Mouse (Mus musculus) megakaryocyte, embryonic 14.5 days (primary cell): ENCODE measurements at regions not wholly inside any gene's neighbourhood (a gene's known extent, or its start where the extent isn't known, plus 50 kb on each side); places are given as distances from the start of the nearest gene placed in this dataset.
"Not testable (repeated sequence)": the region's sequence is repeated elsewhere in the genome, so short reads cannot be mapped to it uniquely, and the experiment has no call there.

Experiments used
- H3K27me3 ChIP-seq: replicated peaks from 2 replicates; pipeline ENCODE3; 2012; ENCODE audit warnings: inconsistent platforms
- H3K36me3 ChIP-seq: replicated peaks from 2 replicates; pipeline ENCODE3; 2012; ENCODE audit warnings: low read length, inconsistent platforms, mixed read lengths
- H3K4me1 ChIP-seq: 2 replicates; pipeline ENCODE4 v1.6.1; 2012; ENCODE audit warnings: inconsistent platforms
- H3K4me3 ChIP-seq: replicated peaks from 2 replicates; pipeline ENCODE3; 2012; ENCODE audit warnings: moderate library complexity, mild to moderate bottlenecking, inconsistent platforms
- H3K9me3 ChIP-seq: 2 replicates; pipeline ENCODE4 v1.6.1; 2012; ENCODE audit warnings: inconsistent platforms
- FLI1 ChIP-seq: IDR thresholded peaks from 2 replicates; pipeline ENCODE4 v1.6.1; 2012; ENCODE audit warnings: low read length, inconsistent platforms, mixed read lengths
- GATA1 ChIP-seq: IDR thresholded peaks from 3 replicates; pipeline ENCODE4 v1.6.1; 2012; ENCODE audit warnings: mixed read lengths, low read length, inconsistent platforms, borderline replicate concordance

DNA sequence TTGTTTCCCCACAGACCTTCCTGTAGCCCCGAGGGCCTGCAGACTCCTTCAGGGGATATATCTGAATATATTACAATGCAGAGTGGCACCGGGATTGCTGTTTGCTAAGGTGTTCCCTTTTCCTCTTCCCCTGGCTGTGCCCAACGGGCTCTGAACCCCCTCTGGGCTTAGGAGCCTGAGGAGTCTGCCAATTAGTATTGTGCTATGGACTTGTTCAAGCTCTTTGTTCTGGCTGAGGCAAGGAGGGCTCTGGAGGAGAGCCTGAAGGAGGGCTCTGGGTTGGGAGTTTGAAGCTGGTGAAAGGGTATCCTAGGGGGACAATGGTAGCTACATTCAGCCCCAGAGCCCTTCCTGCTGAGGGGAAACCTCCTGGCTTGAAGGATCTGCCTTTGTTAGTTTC is 84.9 kb upstream of the Shb start:
- Histone ChIP-seq H3K36me3 (no peaks in the 10 kb centered on the region), H3K4me1 (no peaks in the 10 kb centered on the region), H3K9me3 (peaks cover 4% of the 10 kb centered on the region), H3K27me3 (peaks cover 31% of the 10 kb centered on the region), H3K4me3 (no peak overlapping the region)
- no peak for TF ChIP-seq GATA1
- TF ChIP-seq FLI1 = no peak

DNA sequence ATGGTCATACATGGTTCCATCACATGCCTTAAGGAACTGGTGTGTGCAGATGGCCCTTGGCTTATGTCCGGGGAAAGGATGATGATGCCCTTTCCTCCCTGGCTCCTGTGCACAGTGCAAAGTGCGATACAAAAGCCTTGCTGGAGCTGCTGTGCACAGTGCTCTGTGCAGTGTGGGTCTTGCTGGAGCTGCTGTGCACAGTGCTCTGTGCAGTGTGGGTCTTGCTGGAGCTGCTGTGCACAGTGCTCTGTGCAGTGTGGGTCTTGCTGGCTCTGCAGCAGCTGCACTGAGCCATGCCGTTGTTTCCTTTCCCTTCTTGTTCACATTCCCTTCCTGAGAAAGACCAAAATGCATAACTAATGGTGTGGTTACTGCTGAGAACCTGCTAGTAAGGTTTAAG is 81.2 kb upstream of the Shb start:
- H3K27me3 ChIP-seq = peaks cover 23% of the 10 kb centered on the region
- H3K9me3 ChIP-seq, H3K36me3 ChIP-seq, H3K4me1 ChIP-seq, H3K4me3 ChIP-seq: not testable (repeated sequence)

DNA sequence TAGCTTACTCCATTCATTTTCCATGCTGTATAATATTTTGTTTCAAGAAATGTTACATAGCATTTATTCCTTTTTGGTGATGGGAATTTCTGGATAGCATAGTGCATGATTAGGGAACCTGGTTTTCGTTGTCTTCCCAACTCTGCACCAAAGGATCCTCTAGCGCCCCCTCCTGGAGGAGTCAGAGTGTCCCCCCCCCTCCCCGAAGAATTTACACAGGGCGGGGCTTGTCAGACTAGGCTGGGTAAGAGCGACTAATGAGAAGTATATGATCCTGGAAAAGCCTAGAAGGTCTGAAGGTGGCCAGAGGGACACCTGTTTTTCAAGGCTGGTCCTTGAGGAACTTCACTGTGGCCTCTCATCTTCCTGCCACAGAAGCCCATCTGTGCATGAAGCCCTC is 79.9 kb upstream of the Shb start:
- H3K36me3 ChIP-seq = no peaks in the 10 kb centered on the region
- no peak overlapping the region for H3K4me3 ChIP-seq
- peaks cover 22% of the 10 kb centered on the region for H3K27me3 ChIP-seq
- peaks cover 4% of the 10 kb centered on the region for H3K9me3 ChIP-seq
- TF ChIP-seq GATA1 (no peak), FLI1 (no peak)
- H3K4me1 ChIP-seq = no peaks in the 10 kb centered on the region

DNA sequence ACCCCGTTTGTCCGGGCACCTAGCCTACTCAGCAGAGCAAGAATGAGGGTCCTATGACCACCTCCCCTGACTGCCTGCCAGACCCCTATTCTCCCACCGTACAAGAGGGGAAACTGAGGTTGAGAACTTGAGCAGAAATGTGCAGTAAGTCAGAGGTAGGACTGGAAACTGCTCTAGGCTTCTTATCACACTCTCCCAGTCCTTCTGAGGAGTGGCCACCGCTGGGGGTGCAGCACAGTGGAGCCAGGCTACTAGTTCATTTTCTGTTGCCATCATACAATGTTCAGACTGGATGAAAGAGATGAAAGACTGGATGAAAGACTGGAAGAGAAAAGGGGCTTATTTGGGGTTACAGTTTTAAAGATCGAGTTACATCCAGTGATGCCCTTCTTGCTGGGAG is 78.7 kb upstream of the Shb start:
- H3K4me3 ChIP-seq = no peak overlapping the region
- no peak for TF ChIP-seq GATA1
- TF ChIP-seq FLI1 = no peak
- H3K9me3 ChIP-seq = peaks cover 4% of the 10 kb centered on the region
- peaks cover 18% of the 10 kb centered on the region for H3K27me3 ChIP-seq
- no peaks in the 10 kb centered on the region for H3K4me1 ChIP-seq
- H3K36me3 ChIP-seq = no peaks in the 10 kb centered on the region

DNA sequence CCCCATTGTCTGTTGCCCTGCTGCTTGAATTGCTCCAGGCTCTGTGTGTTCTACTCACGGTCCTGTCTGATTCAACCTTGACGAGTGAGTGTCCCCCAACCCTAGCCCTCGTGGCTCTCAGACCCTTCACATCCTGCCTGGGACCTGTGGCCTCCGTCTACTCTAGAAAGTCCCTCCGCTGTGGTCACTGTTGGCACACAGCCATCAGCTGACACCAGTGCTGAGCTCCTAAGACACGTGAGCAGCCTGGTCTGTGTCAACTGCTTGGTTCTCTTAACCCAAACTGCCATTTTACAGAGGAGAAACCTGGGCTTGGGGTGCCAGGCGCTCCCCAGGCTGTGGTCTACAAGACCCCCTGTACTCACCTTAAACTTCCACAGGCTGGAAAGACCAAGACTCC is 74.3 kb upstream of the Shb start:
- H3K4me3 ChIP-seq = no peak overlapping the region

DNA sequence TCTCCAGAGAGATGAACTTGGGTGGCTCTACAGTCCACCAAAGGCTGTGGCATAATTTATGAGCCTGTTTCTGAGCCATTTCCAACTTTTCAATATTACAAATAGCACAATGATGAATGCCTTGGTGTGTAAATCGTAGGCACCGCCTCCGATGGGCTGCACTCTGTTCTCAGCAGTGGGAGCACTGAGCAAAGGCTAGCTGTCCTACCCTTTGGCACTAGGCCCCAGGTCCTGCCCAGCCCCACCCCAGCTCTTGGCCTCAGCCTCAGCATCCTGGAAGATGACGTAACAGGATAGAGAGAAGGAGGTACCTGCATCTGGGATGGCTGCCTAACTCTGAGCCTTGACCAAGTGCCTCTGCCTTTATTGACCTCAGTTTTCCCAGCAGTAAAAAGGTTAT is 73.4 kb upstream of the Shb start:
- H3K9me3 ChIP-seq = no peaks in the 10 kb centered on the region
- TF ChIP-seq FLI1 (no peak), GATA1 (no peak)
- H3K4me1 ChIP-seq = no peaks in the 10 kb centered on the region
- H3K4me3 ChIP-seq = no peak overlapping the region
- H3K27me3 ChIP-seq = peaks cover 19% of the 10 kb centered on the region
- H3K36me3 ChIP-seq = no peaks in the 10 kb centered on the region

More for the DNA sequence above, 74.3 kb upstream of the Shb start:
- Histone ChIP-seq H3K27me3 (peaks cover 19% of the 10 kb centered on the region), H3K36me3 (no peaks in the 10 kb centered on the region), H3K4me1 (no peaks in the 10 kb centered on the region), H3K9me3 (no peaks in the 10 kb centered on the region)
- no peak for TF ChIP-seq GATA1
- TF ChIP-seq FLI1 = no peak

DNA sequence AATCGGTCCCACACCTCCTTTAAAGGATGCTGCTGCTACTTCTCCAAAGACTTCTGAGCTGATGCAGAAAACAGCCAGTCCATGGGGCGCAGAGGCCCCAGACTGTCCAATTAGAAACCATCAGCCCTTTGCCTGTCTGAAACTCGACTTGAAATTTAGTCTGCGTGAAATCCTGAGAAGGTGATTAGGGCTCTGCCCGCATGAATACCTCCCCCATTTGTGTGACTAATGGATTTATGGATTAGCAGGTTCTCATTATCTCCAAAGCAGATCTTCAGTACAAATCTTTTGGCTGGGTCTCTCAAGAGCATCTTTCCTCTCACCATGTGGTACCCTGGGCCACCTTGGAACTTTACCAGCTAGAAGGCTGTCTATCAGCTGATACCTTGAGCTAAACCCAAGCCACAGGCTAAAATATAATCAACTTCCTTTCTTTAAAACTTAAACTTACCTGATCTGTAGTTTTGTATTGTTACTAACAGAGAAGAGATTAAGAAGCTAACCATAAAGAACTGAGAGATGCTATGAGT is 72.1 kb upstream of the Shb start:
- no peak for TF ChIP-seq FLI1
- TF ChIP-seq GATA1 = no peak
- no peaks in the 10 kb centered on the region for H3K4me1 ChIP-seq
- no peaks in the 10 kb centered on the region for H3K9me3 ChIP-seq
- H3K4me3 ChIP-seq = no peak overlapping the region
- H3K27me3 ChIP-seq = peaks cover 21% of the 10 kb centered on the region
- no peaks in the 10 kb centered on the region for H3K36me3 ChIP-seq

DNA sequence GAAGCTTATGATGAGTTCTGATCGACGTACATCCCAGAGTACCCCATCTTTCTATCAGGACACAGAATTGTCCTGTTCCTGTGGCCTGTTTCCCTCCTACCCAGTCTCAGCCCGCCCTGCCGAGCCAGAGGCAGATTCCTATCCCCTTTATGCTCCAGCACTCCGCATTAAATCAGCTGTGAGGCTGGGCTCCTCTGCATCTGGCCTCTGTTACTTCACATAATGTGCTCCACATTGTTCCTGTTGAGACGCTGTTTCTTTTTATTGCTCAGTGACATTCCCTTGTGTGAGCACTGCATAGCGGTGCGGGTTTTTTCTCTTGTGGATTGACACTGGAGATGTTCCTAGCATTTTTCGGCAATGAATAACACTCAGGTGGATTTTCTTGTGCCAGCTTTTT is 68.2 kb upstream of the Shb start:
- TF ChIP-seq GATA1 (no peak), FLI1 (no peak)
- Histone ChIP-seq H3K4me3 (no peak overlapping the region), H3K4me1 (no peaks in the 10 kb centered on the region), H3K36me3 (no peaks in the 10 kb centered on the region), H3K9me3 (peaks cover 2% of the 10 kb centered on the region), H3K27me3 (peaks cover 24% of the 10 kb centered on the region)

DNA sequence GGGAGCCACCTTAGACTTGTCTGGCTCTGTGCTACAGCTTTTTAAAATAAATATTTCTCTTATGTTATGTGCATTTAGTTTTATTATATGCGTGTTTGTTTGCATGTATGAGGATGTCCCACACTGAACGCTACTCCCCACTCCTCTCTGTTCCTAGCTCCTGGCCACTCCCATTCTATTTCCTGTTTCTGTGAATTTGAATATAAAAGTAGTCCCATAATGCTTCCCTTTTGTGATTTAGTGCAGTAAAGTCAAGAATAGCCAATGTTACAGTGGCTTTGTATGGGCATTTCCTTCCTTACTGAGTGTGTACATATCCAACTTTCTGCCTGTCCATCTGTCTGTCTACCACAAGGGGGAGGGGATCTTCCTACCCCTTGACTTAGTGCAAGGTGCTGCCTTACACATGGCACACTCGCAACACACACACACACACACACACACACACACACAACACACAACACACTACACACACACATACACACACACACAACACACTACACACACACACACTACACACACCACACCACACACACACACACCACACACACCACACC is 61.2 kb upstream of the Shb start:
- TF ChIP-seq FLI1 = no peak
- TF ChIP-seq GATA1 = no peak
- peaks cover 26% of the 10 kb centered on the region for H3K27me3 ChIP-seq

DNA sequence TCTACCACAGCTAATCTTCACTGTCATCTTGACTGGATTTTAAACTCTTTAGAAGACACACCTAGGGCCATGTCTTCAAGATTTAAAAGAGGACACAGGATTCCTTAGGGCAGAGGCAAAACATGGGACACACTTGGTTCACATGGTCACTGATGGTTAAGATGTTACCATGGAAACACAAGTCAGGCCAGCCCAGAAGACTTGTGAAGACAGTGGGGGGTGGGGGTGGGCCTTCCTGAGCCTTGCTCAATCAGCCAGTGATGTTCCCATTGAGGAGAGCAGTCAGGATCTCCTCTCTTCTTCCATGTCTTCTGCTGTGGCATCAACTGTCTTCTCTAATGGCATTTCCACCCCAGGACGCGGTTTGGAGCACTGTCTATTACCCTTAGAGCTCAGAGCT is 60.5 kb upstream of the Shb start:
- peaks cover 9% of the 10 kb centered on the region for H3K9me3 ChIP-seq
- TF ChIP-seq GATA1 (no peak), FLI1 (no peak)
- no peak overlapping the region for H3K4me3 ChIP-seq
- H3K36me3 ChIP-seq = no peaks in the 10 kb centered on the region
- no peaks in the 10 kb centered on the region for H3K4me1 ChIP-seq
- H3K27me3 ChIP-seq = peaks cover 28% of the 10 kb centered on the region

More for the DNA sequence above, 61.2 kb upstream of the Shb start:
- Histone ChIP-seq H3K9me3 (peaks cover 8% of the 10 kb centered on the region), H3K36me3 (no peaks in the 10 kb centered on the region), H3K4me1 (no peaks in the 10 kb centered on the region), H3K4me3 (no peak overlapping the region)
